In the genomic region with DNA sequence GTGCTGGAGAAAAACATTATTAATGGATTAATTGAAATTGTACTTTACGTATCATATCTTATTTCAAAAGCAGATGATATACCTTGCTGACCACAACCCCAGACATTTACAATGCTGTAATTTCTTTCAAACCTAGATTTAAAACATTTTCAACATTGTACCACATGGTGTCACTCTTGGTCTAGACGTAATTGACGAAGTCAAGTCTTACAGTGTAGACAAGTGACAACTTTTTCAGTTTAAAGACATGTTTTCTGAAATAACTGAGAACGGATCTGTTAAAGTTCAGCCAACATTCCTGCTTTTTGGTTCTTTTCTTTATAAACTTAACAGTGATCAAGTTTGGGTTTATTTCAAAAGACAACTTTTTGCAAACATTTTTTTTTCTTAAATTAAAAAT, we compare ENCODE assay signal across 9 mouse cellular contexts. TPM values are rescaled to one million over a fixed set of nuclear protein-coding genes. Genes with fewer than 3 reads are reported as not detected.
DNase-seq lines count a peak whose midpoint lies in the region; ATAC-seq and TF ChIP-seq lines count a peak whose summit lies in the region.
"Had no signal": no experiment of that assay in that cellular context is flagged by ENCODE, and none has a peak within 500 bp of the region (broad histone marks: within the 10 kb centered on the region; RNA-seq: fewer than 3 reads in every experiment).

No protein-coding gene starts in this region.

- no peak for DNase-seq in frontal cortex, postnatal 10 days (ENCODE audit: low spot score in 2 of 2)
- DNase-seq in lung, embryonic 14.5 days = peak; percentile 87
- DNase-seq in lung, adult 2 months = no peak
- peak; percentile 59 for DNase-seq in retina, postnatal 1 day
- DNase-seq in thymus, postnatal 25 days = no peak
- no peak for DNase-seq in heart, embryonic 10.5 days (ENCODE audit: low spot score)

- no peak for TF ChIP-seq POLR2A in lung, adult 2 months (IDR thresholded peaks at IDR 0.05; ENCODE audit: borderline replicate concordance, extremely low read depth, low read depth, low read length)

- peak; percentile 60 for TF ChIP-seq CTCF in lung, embryonic 14.5 days (IDR thresholded peaks at IDR 0.05; ENCODE audit: low read depth)
- no peak for TF ChIP-seq CTCF in lung, adult 2 months (IDR thresholded peaks at IDR 0.05; ENCODE audit: insufficient read depth, low read length)

- no peak overlapping the region for H3K27ac ChIP-seq in lung, embryonic 14.5 days (ENCODE audit: low read depth)
- H3K27ac ChIP-seq in forebrain, embryonic 13.5 days = no peak overlapping the region
- H3K27ac ChIP-seq in heart, embryonic 10.5 days = no peak overlapping the region

- no peaks in the 10 kb centered on the region for H3K27me3 ChIP-seq in lung, embryonic 14.5 days (ENCODE audit: insufficient read depth, low read length)
- no peaks in the 10 kb centered on the region for H3K27me3 ChIP-seq in forebrain, embryonic 13.5 days
- no peaks in the 10 kb centered on the region for H3K27me3 ChIP-seq in heart, embryonic 10.5 days (ENCODE audit: insufficient read depth, poor library complexity, severe bottlenecking)

- ATAC-seq in frontal cortex, adult (ENCODE audit: low TSS enrichment) = peak; percentile 82
- ATAC-seq in lung, embryonic 14.5 days (ENCODE audit: insufficient read depth) = peak; percentile 41; the same call in 1 of the 2 replicates
- ATAC-seq in forebrain, embryonic 13.5 days = peak; percentile 77

- H3K4me3 ChIP-seq in lung, embryonic 14.5 days (ENCODE audit: low read depth, low read length) = no peak overlapping the region
- no peak overlapping the region for H3K4me3 ChIP-seq in lung, adult 2 months (replicated peaks; ENCODE audit: extremely low read depth, low read depth, low read length)
- H3K4me3 ChIP-seq in forebrain, embryonic 13.5 days = no peak overlapping the region
- H3K4me3 ChIP-seq in heart, embryonic 10.5 days = no peak overlapping the region
- H3K4me3 ChIP-seq: erythroblast, embryonic 14.5 days had no signal

- 25% methylated on average over 4 of the region's 4 CpGs for WGBS in lung, embryonic 14.5 days
- 26% methylated on average over 4 of the region's 4 CpGs for WGBS in lung, adult 2 months
- 38% methylated on average over 4 of the region's 4 CpGs for WGBS in forebrain, embryonic 13.5 days
- WGBS in heart, embryonic 10.5 days = 37% methylated on average over 4 of the region's 4 CpGs

- no peaks in the 10 kb centered on the region for H3K4me1 ChIP-seq in lung, embryonic 14.5 days (ENCODE audit: insufficient read depth)
- no peaks in the 10 kb centered on the region for H3K4me1 ChIP-seq in lung, adult 2 months (ENCODE audit: control insufficient read depth, insufficient read depth, low read length)
- no peaks in the 10 kb centered on the region for H3K4me1 ChIP-seq in forebrain, embryonic 13.5 days
- no peaks in the 10 kb centered on the region for H3K4me1 ChIP-seq in heart, embryonic 10.5 days

- H3K9ac ChIP-seq in lung, embryonic 14.5 days = no peak overlapping the region
- H3K9ac ChIP-seq in forebrain, embryonic 13.5 days = no peak overlapping the region

- no peaks in the 10 kb centered on the region for H3K36me3 ChIP-seq in lung, embryonic 14.5 days (ENCODE audit: insufficient read depth)
- no peaks in the 10 kb centered on the region for H3K36me3 ChIP-seq in forebrain, embryonic 13.5 days (ENCODE audit: poor library complexity, severe bottlenecking)
- H3K36me3 ChIP-seq in heart, embryonic 10.5 days = no peaks in the 10 kb centered on the region

- no peaks in the 10 kb centered on the region for H3K9me3 ChIP-seq in lung, embryonic 14.5 days (ENCODE audit: low read depth, low read length)
- H3K9me3 ChIP-seq in forebrain, embryonic 13.5 days (replicated peaks) = no peaks in the 10 kb centered on the region
- no peaks in the 10 kb centered on the region for H3K9me3 ChIP-seq in heart, embryonic 10.5 days

- H3K4me2 ChIP-seq in lung, embryonic 14.5 days = no peak overlapping the region
- no peak overlapping the region for H3K4me2 ChIP-seq in forebrain, embryonic 13.5 days

RNA-seq across cellular contexts. Expression of gene Serpinb8, which starts 46.1 kb away (rescaled TPM):
- 2.9 and 5.1 TPM in 2 replicates for polyA plus RNA-seq in lung, embryonic 14.5 days (2014; fragmentation: Nextera tagmentation; extraction: Ambion mirVana)
- polyA plus RNA-seq in lung, adult 2 months (2012; rRNA removed) = 2.1 and 5.2 TPM in 2 replicates
- 0.23 and 0.57 TPM in 2 replicates for polyA plus RNA-seq in forebrain, embryonic 13.5 days (2015; fragmentation: Nextera tagmentation; extraction: Ambion mirVana)
- 1.4 and 1.7 TPM in 2 replicates for polyA plus RNA-seq in heart, embryonic 10.5 days (2016; fragmentation: Nextera tagmentation; extraction: Ambion mirVana)
- polyA plus RNA-seq: erythroblast, embryonic 14.5 days had no signal

Comparison
In these comparisons a context has a peak if more than half of its experiments do, and no peak if none do; other contexts are left out.
1. DNase-seq: peak in lung, embryonic 14.5 days (single experiment) and retina, postnatal 1 day (single experiment); none in frontal cortex, postnatal 10 days (0 of 2), lung, adult 2 months (single experiment), thymus, postnatal 25 days (single experiment) and heart, embryonic 10.5 days (single experiment).
2. Peak in every context shown above with its lines, with median percentiles within 50 percentile points of each other: ATAC-seq.